Mouse (Mus musculus) erythroblast, embryonic 14.5 days (primary cell): ENCODE measurements around the gene Fam169a.

Experiments used
- GATA1 ChIP-seq: IDR thresholded peaks from 2 replicates; pipeline ENCODE4 v1.6.1; 2012; ENCODE audit warnings: low read length, inconsistent platforms, mixed read lengths
- TAL1 ChIP-seq: IDR thresholded peaks from 3 replicates; pipeline ENCODE4 v1.6.1; 2012; ENCODE audit warnings: low read length, inconsistent platforms, mixed read lengths

DNA sequence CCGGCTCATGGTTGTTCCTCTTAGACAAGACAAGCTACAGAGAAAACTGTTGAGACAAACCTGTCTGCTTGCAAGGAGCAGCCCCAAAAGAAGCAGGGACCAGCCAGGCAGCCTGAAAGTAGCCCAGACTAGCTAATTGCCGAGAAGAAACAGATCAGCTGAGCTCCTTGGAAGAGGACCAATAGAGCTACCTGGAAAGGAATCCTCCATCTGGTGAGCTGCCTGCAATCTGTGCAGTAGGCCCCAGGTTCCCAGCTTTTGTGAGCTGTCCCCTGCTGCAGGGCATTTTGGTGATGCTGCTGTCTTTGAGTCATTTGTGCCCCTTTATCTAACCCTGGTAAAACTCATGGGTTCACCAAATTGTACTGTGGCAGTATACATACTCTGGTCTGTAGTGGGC lies 13.1 kb downstream of the Fam169a start:
- TF ChIP-seq GATA1 (no peak), TAL1 (no peak)
